Mouse (Mus musculus) bone marrow, adult 2 months (tissue): ENCODE results near the gene Fgf7. TPM values are rescaled to one million over a fixed set of nuclear protein-coding genes. Genes with fewer than 3 reads are reported as not detected.

ENCODE experiments used
- H3K27ac ChIP-seq: fragments of 200-500 bp; 2 replicates; pipeline ENCODE4 v1.5.1; 2012; ENCODE audit warnings: low read depth, mild to moderate bottlenecking, control low read depth, inconsistent platforms, low read length; ENCODE audit not compliant: control insufficient read depth, poor library complexity, insufficient read depth
- H3K4me1 ChIP-seq: fragments of 200-500 bp; 2 replicates; pipeline ENCODE4 v1.6.1; 2011; ENCODE audit warnings: low read length; ENCODE audit not compliant: control insufficient read depth, insufficient read depth
- H3K4me3 ChIP-seq: fragments of 200-500 bp; replicated peaks from 2 replicates; pipeline ENCODE3; 2011; ENCODE audit warnings: mild to moderate bottlenecking, low read depth, low read length, control low read depth; ENCODE audit not compliant: control insufficient read depth
- CTCF ChIP-seq: fragments of 200-500 bp; IDR thresholded peaks from 2 replicates; pipeline ENCODE4 v1.5.1; 2011; ENCODE audit warnings: low read length, control low read depth; ENCODE audit not compliant: control insufficient read depth, insufficient read depth
- POLR2A ChIP-seq: fragments of 200-500 bp; IDR thresholded peaks from 2 replicates; pipeline ENCODE4 v1.6.1; 2011; ENCODE audit warnings: low read depth, mild to moderate bottlenecking, control low read depth, low read length, borderline replicate concordance; ENCODE audit not compliant: control insufficient read depth
- WGBS: fragments of 180-500 bp; shearing (Covaris S2); methylation state at CpG from one replicate; pipeline ENCODE4 v1.1.7; 2018; 5-methylcytosine and 5-hydroxymethylcytosine counted together
- polyA plus RNA-seq: library from polyadenylated mRNA; stranded (reverse); fragments of >200 nt; gene quantifications from 2 replicates; pipeline ENCODE4 v1.2.4, GENCODE M21; 2011; ENCODE audit warnings: low replicate concordance; ENCODE audit not compliant: missing spikeins, insufficient read depth, insufficient read length

Fgf7 gene
- polyA plus RNA-seq, 1 experiment, result 1.1 TPM

DNA sequence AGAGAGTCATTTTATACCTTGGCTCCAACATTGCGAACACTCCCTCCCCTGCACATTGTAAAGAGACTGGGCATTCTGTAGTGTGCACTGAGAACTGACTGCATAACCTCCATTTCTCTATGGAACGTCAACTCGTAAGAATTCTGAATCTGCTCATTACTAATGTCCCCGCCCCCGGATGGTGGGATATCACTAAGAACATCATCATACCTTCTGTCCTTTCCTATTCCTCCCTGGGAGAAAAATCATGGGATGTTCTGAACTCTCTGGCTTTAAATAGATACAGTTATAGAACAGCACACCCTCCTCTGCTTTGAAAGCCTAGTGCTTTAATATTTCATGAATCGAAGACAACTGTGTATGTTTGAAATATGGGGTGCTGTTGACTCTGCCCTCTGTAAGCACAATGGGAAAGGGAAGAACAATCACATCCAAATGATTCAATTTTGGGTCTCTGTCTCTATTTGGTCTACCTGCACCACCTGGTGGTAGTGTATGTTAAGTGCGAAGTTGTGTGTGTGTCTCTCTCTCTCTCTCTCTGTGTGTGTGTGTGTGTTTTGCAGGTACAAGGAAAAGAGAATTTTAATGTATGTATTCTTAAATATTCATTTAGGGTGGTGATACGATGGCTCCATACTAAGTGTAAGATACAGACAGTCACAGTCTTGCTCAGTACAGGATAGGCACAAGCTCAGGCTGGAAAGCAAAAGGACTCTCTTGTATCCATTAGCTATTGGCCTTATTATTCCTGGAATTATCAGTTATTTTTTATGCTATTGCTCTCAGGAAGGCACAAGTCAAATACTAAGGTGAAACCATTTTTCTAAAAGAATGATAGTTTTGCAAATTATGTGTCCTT is 1.1 kb upstream of the Fgf7 start:
- TF ChIP-seq CTCF, result no peak
- no peak for TF ChIP-seq POLR2A
- H3K4me3 ChIP-seq, result no peak overlapping the region
- peaks cover 2% of the 10 kb centered on the region for H3K4me1 ChIP-seq
- H3K27ac ChIP-seq, result no peak overlapping the region
- WGBS, result 75% methylated on average over 8 of the region's 8 CpGs

DNA sequence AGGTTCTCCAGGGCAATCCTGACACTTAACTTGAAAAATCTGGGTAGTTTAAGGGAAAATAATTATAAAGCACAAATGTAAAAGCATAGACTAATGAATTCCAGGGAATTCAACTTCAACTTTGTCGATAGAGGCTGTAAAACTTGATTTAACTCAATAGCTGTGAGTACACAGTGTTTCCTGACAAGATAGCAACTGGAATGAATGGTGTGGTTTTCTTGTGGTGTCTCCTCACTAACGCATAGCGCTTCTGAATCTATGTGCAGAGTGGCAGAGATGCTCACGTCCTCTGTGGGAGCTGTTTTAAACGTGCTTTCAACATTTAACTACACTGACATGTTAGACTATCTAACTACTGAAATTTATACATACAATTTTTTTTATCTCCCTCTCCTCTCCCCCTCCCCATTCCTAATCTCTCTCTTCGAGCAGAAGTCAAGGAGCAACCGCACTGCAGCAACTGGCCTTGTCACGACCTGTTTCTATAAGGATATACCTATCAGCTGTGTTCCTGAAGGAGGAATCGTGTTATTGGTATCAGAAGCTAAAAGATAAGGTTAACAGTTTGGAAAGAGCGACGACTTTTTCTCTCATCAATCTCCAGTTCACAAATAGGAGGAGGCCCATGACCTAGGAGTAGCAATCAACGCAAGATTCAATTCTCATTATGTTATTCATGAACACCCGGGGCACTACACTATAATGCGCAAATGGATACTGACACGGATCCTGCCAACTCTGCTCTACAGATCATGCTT is 734 bp downstream of the Fgf7 start:
- H3K4me1 ChIP-seq, result no peaks in the 10 kb centered on the region; the same call in 1 of the 2 replicates
- no peak overlapping the region for H3K27ac ChIP-seq
- no peak for TF ChIP-seq POLR2A
- no peak for TF ChIP-seq CTCF
- H3K4me3 ChIP-seq, result no peak overlapping the region
- WGBS, result 75% methylated on average over 15 of the region's 15 CpGs

DNA sequence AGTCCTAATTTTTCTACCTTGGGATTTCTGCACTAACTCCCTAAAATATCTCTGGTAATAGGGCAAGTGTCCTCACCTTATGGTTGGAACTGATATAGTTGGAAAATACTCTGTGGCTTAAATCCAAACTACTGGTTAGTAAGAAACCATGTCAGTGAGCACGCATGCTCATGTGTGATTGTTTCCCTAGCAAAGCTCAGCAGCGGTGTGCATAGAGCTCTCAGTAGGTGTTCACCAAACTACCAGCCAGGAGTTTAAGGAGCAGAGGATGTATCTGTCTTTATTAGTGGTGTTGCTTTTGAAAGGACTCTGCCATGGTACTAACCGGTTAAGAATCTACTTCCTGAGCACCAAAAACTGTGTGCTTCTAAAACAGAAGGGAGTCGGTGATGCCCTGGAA is 1.7 kb downstream of the Fgf7 start:
- 79% methylated on average over 4 of the region's 4 CpGs for WGBS
- TF ChIP-seq CTCF (no peak), POLR2A (no peak)
- Histone ChIP-seq H3K4me1 (no peaks in the 10 kb centered on the region), H3K27ac (no peak overlapping the region), H3K4me3 (no peak overlapping the region)

DNA sequence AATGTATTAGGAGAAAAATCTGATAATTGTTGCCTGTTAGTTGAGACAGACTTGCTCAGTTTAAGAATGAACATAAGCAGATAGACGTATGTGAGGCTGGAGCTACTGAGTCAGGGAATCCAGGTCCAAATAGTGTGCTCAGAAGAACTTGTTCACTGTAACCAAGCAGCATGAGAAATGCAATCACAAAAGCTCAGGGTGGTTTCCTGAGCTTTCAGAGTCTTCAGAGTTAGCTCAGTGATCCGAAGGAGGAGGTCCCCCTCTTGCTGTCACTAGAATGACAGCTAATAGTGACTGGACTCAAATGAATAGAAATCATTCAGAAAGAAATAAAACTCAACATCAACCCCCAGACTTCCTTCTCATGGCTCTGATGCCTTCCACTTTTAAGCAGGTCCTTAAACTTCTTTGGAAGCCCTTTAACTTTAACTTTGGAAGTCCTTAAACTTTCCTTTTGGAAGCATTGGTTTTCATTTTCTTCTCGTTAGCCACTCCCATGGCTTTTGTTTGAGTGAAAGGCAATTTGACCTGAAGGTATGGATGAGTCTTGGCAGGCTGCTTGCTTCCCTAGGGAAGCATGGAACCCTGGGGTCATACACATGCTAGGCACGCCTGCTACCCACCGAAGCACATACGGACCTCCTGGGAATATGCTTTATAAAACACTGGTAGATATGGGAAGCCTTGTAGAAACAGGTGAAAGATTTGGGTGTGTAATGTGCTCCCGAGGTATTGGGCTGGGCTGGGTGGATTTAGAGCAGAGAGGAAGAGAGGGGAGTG is 4.0 kb downstream of the Fgf7 start:
- TF ChIP-seq CTCF (no peak), POLR2A (no peak)
- 72% methylated on average over 7 of the region's 7 CpGs for WGBS
- H3K4me1 ChIP-seq, result no peaks in the 10 kb centered on the region

DNA sequence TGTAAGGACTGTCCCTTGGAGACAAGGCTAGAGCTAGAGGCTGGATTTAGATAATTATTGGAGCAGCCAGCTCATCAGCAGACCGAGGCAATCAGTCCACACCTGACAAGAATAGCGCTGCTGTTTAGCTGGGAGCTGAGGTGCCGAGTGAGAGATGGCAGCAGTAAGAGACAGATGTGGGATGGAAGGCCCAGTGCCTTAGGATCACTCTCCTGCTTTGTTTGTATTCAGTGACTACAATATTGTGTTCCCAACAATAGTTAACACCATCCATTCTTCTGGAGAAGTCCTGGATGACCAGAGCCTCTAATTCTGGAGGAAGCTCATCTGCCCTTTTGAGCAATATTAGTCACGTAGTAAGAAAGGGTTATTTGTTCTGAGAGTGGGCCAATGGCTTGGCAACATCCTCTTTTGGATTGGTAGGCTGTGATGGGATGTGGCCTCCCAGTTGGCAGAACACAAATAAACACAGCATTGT is 5.0 kb downstream of the Fgf7 start:
- no peak for TF ChIP-seq CTCF
- WGBS, result 77% methylated on average over 4 of the region's 4 CpGs
- no peak overlapping the region for H3K4me3 ChIP-seq
- H3K4me1 ChIP-seq, result no peaks in the 10 kb centered on the region
- H3K27ac ChIP-seq, result no peak overlapping the region

More for the DNA sequence above, 4.0 kb downstream of the Fgf7 start:
- H3K27ac ChIP-seq, result no peak overlapping the region
- H3K4me3 ChIP-seq, result no peak overlapping the region

DNA sequence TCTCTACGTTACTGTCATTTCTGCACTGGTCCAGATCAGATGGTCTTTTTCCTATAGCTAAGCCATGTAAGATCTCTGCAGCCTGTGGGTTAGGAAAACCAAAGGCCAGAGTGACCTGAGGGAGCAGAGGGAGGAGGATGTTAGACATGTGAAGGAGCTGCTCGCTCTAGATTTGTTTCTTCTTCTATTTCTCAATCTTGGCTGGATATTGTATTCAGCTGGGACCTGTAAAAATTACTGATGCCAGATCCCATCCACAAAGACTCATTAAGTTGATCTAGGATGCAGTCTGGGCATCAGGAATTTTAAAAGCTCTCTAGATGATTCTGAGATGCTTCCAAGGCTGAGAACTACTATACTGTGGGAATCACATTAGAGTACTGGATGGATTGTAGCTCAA is 6.2 kb downstream of the Fgf7 start:
- Histone ChIP-seq H3K27ac (no peak overlapping the region), H3K4me1 (no peaks in the 10 kb centered on the region), H3K4me3 (no peak overlapping the region)
- TF ChIP-seq POLR2A (no peak), CTCF (no peak)
- WGBS, result 65% methylated on average over 2 of the region's 2 CpGs

DNA sequence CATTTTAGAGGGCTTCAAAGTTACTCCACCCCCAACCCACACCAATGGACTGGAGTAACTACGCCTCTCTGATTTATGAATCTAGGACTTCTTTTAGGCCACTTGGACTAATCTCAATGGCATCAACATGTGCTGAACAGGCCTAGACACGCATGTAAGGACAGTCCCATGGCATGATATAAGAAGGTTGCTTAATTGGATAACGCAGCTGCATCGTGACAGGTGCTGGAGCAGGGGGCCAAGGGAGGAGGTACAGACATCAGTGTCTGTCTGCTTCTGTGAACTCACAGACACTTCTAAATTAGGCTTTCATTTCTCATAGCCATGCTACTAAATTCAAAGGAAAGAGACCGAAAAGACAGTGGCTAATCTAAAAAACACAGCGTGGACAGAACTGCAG is 6.8 kb downstream of the Fgf7 start:
- Histone ChIP-seq H3K27ac (no peak overlapping the region), H3K4me1 (no peaks in the 10 kb centered on the region), H3K4me3 (no peak overlapping the region)
- whole genome bisulfite sequencing, result 85% methylated on average over 6 of the region's 6 CpGs
- no peak for TF ChIP-seq CTCF
- TF ChIP-seq POLR2A, result no peak

DNA sequence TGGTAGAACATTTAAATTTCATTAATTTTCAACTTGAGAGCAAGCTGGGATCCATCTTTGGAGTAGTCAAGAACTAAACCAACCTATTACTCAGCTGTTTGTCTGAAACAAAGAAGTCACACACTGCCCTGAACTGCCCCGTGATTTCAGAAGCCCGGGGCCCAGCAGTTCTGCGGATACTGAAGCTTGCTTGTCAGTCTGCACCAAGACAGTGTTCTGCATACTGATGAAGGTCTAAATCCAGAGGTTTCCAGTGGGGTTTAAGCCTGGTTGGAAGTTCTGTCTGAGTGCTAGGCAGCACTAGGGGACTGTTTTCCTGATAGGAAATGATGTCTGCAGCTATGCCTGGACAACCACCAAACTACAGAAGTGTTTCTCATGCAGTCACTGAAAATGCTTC is 8.2 kb downstream of the Fgf7 start:
- Histone ChIP-seq H3K27ac (no peak overlapping the region), H3K4me3 (no peak overlapping the region), H3K4me1 (no peaks in the 10 kb centered on the region)
- 80% methylated on average over 3 of the region's 3 CpGs for WGBS
- TF ChIP-seq POLR2A (no peak), CTCF (no peak)
